Mouse (Mus musculus) midbrain, embryonic 11.5 days (tissue): ENCODE measurements around the gene Ssr1. TPM values are rescaled to one million over a fixed set of nuclear protein-coding genes. Genes with fewer than 3 reads are reported as not detected.

Experiments used
- ATAC-seq: fragments of 200-750 bp; cut with Nextera tagmentation; 2 replicates; pipeline ENCODE4 v1.8.0; 2017; ENCODE audit warnings: moderate TSS enrichment, moderate library complexity; ENCODE audit not compliant: low FRiP score
- DNase-seq: peaks from one replicate; pipeline ENCODE4 v3.0.0; 2015; ENCODE audit warnings: low spot score; ENCODE audit errors: missing footprints
- H3K27ac ChIP-seq: fragments of 300-500 bp; sonication (generic); 2 replicates; pipeline ENCODE4 v1.5.1; 2014; ENCODE audit warnings: low read depth, low read length
- H3K27me3 ChIP-seq: fragments of 300-500 bp; sonication (generic); 2 replicates; pipeline ENCODE4 v1.6.1; 2014; ENCODE audit warnings: mild to moderate bottlenecking, low read length, moderate library complexity, mixed read lengths; ENCODE audit not compliant: control insufficient read depth, insufficient read depth
- H3K36me3 ChIP-seq: fragments of 300-500 bp; sonication (generic); 2 replicates; pipeline ENCODE4 v1.6.1; 2014; ENCODE audit warnings: mild to moderate bottlenecking, low read length, moderate library complexity, mixed read lengths; ENCODE audit not compliant: control insufficient read depth, insufficient read depth
- H3K4me1 ChIP-seq: fragments of 300-500 bp; sonication (generic); 2 replicates; pipeline ENCODE4 v1.6.1; 2014; ENCODE audit warnings: low read length; ENCODE audit not compliant: control insufficient read depth, insufficient read depth
- H3K4me2 ChIP-seq: fragments of 300-500 bp; sonication (generic); 2 replicates; pipeline ENCODE4 v1.6.1; 2014; ENCODE audit warnings: mild to moderate bottlenecking, moderate library complexity
- H3K4me3 ChIP-seq: fragments of 300-500 bp; sonication (generic); 2 replicates; pipeline ENCODE4 v1.5.1; 2014; ENCODE audit warnings: low read depth, low read length
- H3K9ac ChIP-seq: fragments of 300-500 bp; sonication (generic); 2 replicates; pipeline ENCODE4 v1.6.1; 2014; ENCODE audit warnings: low read length
- H3K9me3 ChIP-seq: fragments of 300-500 bp; sonication (generic); 2 replicates; pipeline ENCODE4 v1.6.1; 2016; ENCODE audit warnings: low read length; ENCODE audit not compliant: control insufficient read depth
- WGBS: fragments of 180-500 bp; shearing (Covaris S2); extraction: QIAGEN DNeasy Blood & Tissue Kit; methylation state at CpG from one replicate; pipeline ENCODE4 v1.1.7; 2014; 5-methylcytosine and 5-hydroxymethylcytosine counted together
- polyA plus RNA-seq: library from polyadenylated mRNA; unstranded; fragments of >200 nt; fragmentation: Nextera tagmentation; extraction: Ambion mirVana; gene quantifications from 2 replicates; pipeline ENCODE4 v1.2.1, GENCODE M21; 2014

The Ssr1 gene
- polyA plus RNA-seq, 1 experiment from 2014 or later: 114 TPM

GRCm38 (mm10) chr13:37962541-37962940 lies 31.5 kb downstream of the Ssr1 start:
- H3K4me1 ChIP-seq: peaks cover 10% of the 10 kb centered on the region
- no peak overlapping the region for H3K27ac ChIP-seq
- ATAC-seq: no peak
- H3K36me3 ChIP-seq: no peaks in the 10 kb centered on the region
- H3K27me3 ChIP-seq: no peaks in the 10 kb centered on the region
- H3K4me2 ChIP-seq: no peak overlapping the region
- no peaks in the 10 kb centered on the region for H3K9me3 ChIP-seq
- no peak overlapping the region for H3K9ac ChIP-seq
- H3K4me3 ChIP-seq: no peak overlapping the region
- DNase-seq: no peak
- WGBS: 85% methylated on average over 9 of the region's 9 CpGs

GRCm38 (mm10) chr13:37959936-37960335 lies 34.1 kb downstream of the Ssr1 start:
- H3K36me3 ChIP-seq: no peaks in the 10 kb centered on the region
- no peak overlapping the region for H3K4me2 ChIP-seq
- 88% methylated on average over 7 of the region's 7 CpGs for WGBS
- no peak overlapping the region for H3K9ac ChIP-seq
- no peak overlapping the region for H3K4me3 ChIP-seq
- no peak overlapping the region for H3K27ac ChIP-seq
- DNase-seq (no peak), ATAC-seq (no peak)
- H3K27me3 ChIP-seq: no peaks in the 10 kb centered on the region
- 0 out of 2 replicates have a peak, but pooled peaks cover 2% of the 10 kb centered on the region for H3K4me1 ChIP-seq
- no peaks in the 10 kb centered on the region for H3K9me3 ChIP-seq

GRCm38 (mm10) chr13:37959239-37959907 lies 34.6 kb downstream of the Ssr1 start:
- ATAC-seq: no peak

GRCm38 (mm10) chr13:37958498-37959238 lies 35.3 kb downstream of the Ssr1 start:
- Histone ChIP-seq H3K36me3 (no peaks in the 10 kb centered on the region), H3K27ac (no peak overlapping the region), H3K9me3 (no peaks in the 10 kb centered on the region), H3K9ac (no peak overlapping the region), H3K4me3 (no peak overlapping the region), H3K27me3 (no peaks in the 10 kb centered on the region), H3K4me2 (no peak overlapping the region), H3K4me1 (no peaks in the 10 kb centered on the region)
- WGBS: 91% methylated on average over 18 of the region's 18 CpGs
- DNase-seq (no peak), ATAC-seq (no peak)

More at GRCm38 (mm10) chr13:37959239-37959907, 34.6 kb downstream of the Ssr1 start:
- no peak overlapping the region for H3K27ac ChIP-seq
- 83% methylated on average over 15 of the region's 15 CpGs for WGBS
- H3K4me1 ChIP-seq: 0 out of 2 replicates have a peak, but pooled peaks cover 2% of the 10 kb centered on the region
- no peak overlapping the region for H3K4me3 ChIP-seq
- no peak overlapping the region for H3K9ac ChIP-seq
- H3K9me3 ChIP-seq: no peaks in the 10 kb centered on the region
- no peak for DNase-seq
- no peaks in the 10 kb centered on the region for H3K36me3 ChIP-seq
- H3K27me3 ChIP-seq: no peaks in the 10 kb centered on the region
- H3K4me2 ChIP-seq: no peak overlapping the region

- Histone ChIP-seq H3K4me3 (no peak overlapping the region), H3K27me3 (no peaks in the 10 kb centered on the region), H3K9ac (no peak overlapping the region), H3K9me3 (no peaks in the 10 kb centered on the region), H3K36me3 (no peaks in the 10 kb centered on the region), H3K4me2 (no peak overlapping the region), H3K4me1 (no peaks in the 10 kb centered on the region), H3K27ac (no peak overlapping the region)
- no peak for ATAC-seq
- 72% methylated on average over 1 of the region's 1 CpGs for WGBS
- DNase-seq: no peak
Measured at GRCm38 (mm10) chr13:37954318-37954717, 39.7 kb downstream of the Ssr1 start.

GRCm38 (mm10) chr13:37952981-37953380 lies 41.0 kb downstream of the Ssr1 start:
- Histone ChIP-seq H3K9me3 (no peaks in the 10 kb centered on the region), H3K9ac (no peak overlapping the region), H3K27me3 (no peaks in the 10 kb centered on the region), H3K27ac (no peak overlapping the region), H3K36me3 (no peaks in the 10 kb centered on the region), H3K4me3 (no peak overlapping the region), H3K4me1 (no peaks in the 10 kb centered on the region), H3K4me2 (no peak overlapping the region)
- ATAC-seq: no peak
- DNase-seq: no peak
- 87% methylated on average over 6 of the region's 6 CpGs for WGBS

- Histone ChIP-seq H3K4me2 (no peak overlapping the region), H3K27me3 (no peaks in the 10 kb centered on the region), H3K36me3 (no peaks in the 10 kb centered on the region), H3K4me3 (no peak overlapping the region), H3K27ac (no peak overlapping the region), H3K4me1 (no peaks in the 10 kb centered on the region), H3K9me3 (no peaks in the 10 kb centered on the region), H3K9ac (no peak overlapping the region)
- peak; percentile 98 for DNase-seq
- peak; percentile 48; the same call in 1 of the 2 replicates for ATAC-seq
- WGBS: 18% methylated on average over 6 of the region's 6 CpGs
Measured at GRCm38 (mm10) chr13:37946734-37947133, 47.3 kb downstream of the Ssr1 start.

GRCm38 (mm10) chr13:37945392-37945791 lies 48.6 kb downstream of the Ssr1 start:
- 75% methylated on average over 8 of the region's 8 CpGs for WGBS

GRCm38 (mm10) chr13:37944306-37944705 lies 49.7 kb downstream of the Ssr1 start:
- no peak overlapping the region for H3K4me2 ChIP-seq
- DNase-seq: peak; percentile 86
- H3K4me1 ChIP-seq: no peaks in the 10 kb centered on the region
- no peak overlapping the region for H3K4me3 ChIP-seq
- no peak overlapping the region for H3K27ac ChIP-seq
- 71% methylated on average over 1 of the region's 1 CpGs for WGBS
- H3K9ac ChIP-seq: no peak overlapping the region
- no peaks in the 10 kb centered on the region for H3K9me3 ChIP-seq
- H3K36me3 ChIP-seq: no peaks in the 10 kb centered on the region
- no peaks in the 10 kb centered on the region for H3K27me3 ChIP-seq
- ATAC-seq: 0 out of 2 replicates have a peak, but pooled peaks have one; percentile 49

More at GRCm38 (mm10) chr13:37945392-37945791, 48.6 kb downstream of the Ssr1 start:
- no peak for DNase-seq
- Histone ChIP-seq H3K4me1 (no peaks in the 10 kb centered on the region), H3K27ac (no peak overlapping the region), H3K9ac (no peak overlapping the region), H3K4me2 (no peak overlapping the region), H3K9me3 (no peaks in the 10 kb centered on the region), H3K27me3 (no peaks in the 10 kb centered on the region), H3K36me3 (no peaks in the 10 kb centered on the region), H3K4me3 (no peak overlapping the region)
- no peak for ATAC-seq
